Comparison of ENCODE assay signal across 21 mouse cellular contexts in genomic region chr12:95133482-95133881, GRCm38 (mm10).
"Had no signal": no experiment of that assay in that cellular context is flagged by ENCODE, and none has a peak within 500 bp of the region (broad histone marks: within the 10 kb centered on the region; RNA-seq: fewer than 3 reads in every experiment).

No protein-coding gene starts in this region.

- H3K4me1 ChIP-seq: heart, embryonic 15.5 days; hindbrain, embryonic 13.5 days; hindbrain, embryonic 15.5 days; limb, embryonic 15.5 days; liver, embryonic 12.5 days had no signal

- H3K4me3 ChIP-seq: heart, adult 2 months; heart, embryonic 13.5 days; heart, embryonic 15.5 days; hindbrain, embryonic 13.5 days; hindbrain, embryonic 15.5 days; left cerebral cortex, adult 2 months; limb, embryonic 15.5 days; liver, embryonic 12.5 days had no signal

- H3K36me3 ChIP-seq: heart, embryonic 13.5 days; heart, embryonic 15.5 days; hindbrain, embryonic 13.5 days; hindbrain, embryonic 15.5 days; limb, embryonic 15.5 days; liver, embryonic 12.5 days had no signal

- H3K4me2 ChIP-seq: heart, embryonic 11.5 days; heart, embryonic 13.5 days; heart, embryonic 15.5 days; hindbrain, embryonic 13.5 days; hindbrain, embryonic 15.5 days; limb, embryonic 15.5 days; liver, embryonic 12.5 days had no signal

- ATAC-seq: hindbrain, postnatal 0 days; intestine, embryonic 16.5 days; liver, embryonic 12.5 days had no signal

- H3K9ac ChIP-seq: forebrain, postnatal 0 days; heart, embryonic 13.5 days; heart, embryonic 15.5 days; hindbrain, embryonic 13.5 days; hindbrain, embryonic 15.5 days; limb, embryonic 15.5 days; liver, embryonic 12.5 days; liver, embryonic 14.5 days had no signal

- H3K9me3 ChIP-seq: heart, embryonic 13.5 days; heart, embryonic 15.5 days; hindbrain, embryonic 13.5 days; hindbrain, embryonic 15.5 days; limb, embryonic 15.5 days; liver, embryonic 12.5 days had no signal

- H3K27me3 ChIP-seq: heart, embryonic 13.5 days; heart, embryonic 15.5 days; hindbrain, embryonic 13.5 days; hindbrain, embryonic 15.5 days; limb, embryonic 15.5 days; liver, embryonic 12.5 days had no signal

- DNase-seq: gastrocnemius, postnatal 14 days; gastrocnemius, postnatal 36 days; heart, adult 11 months; heart, adult 2 months; heart, postnatal 14 days; heart, postnatal 36 days; kidney, adult 11 months; kidney, adult 8-10 months; layer of hippocampus, adult 9-11 months had no signal

- H3K27ac ChIP-seq: heart, adult 2 months; heart, embryonic 13.5 days; heart, embryonic 15.5 days; hindbrain, embryonic 13.5 days; hindbrain, embryonic 15.5 days; hindbrain, postnatal 0 days; left cerebral cortex, adult 2 months; limb, embryonic 15.5 days; liver, embryonic 12.5 days; liver, embryonic 14.5 days had no signal
